Mouse (Mus musculus) liver, postnatal 0 days (tissue): Measurements from ENCODE around the gene Magi2.

Experiments
- CTCF ChIP-seq: sonication (generic); IDR thresholded peaks from 2 replicates; pipeline ENCODE4 v1.5.1; 2016; ENCODE audit warnings: antibody characterized with exemption, low read depth
- EP300 ChIP-seq: IDR thresholded peaks from 2 replicates; pipeline ENCODE4 v1.6.1; 2016; ENCODE audit warnings: antibody characterized with exemption, low read depth, mild to moderate bottlenecking

DNA sequence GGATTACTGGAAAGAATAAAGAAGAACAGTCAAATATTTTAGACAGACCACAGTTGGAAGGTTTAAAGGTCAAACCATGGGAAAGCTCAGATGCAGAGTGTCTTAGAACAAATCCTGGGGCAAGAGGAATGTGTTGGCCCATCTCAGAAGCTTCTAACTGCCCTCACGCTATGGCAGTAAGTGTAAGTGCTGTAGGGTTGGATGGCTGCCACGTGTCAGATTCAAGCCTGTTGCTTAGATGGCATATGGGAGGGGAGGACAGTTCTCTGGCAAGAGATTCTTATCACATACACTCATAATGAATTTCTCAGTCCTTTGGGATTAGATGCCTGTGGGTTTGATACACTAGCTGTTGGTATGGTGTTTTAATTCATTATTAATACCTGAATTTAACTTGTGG, 238.5 kb downstream of the Magi2 start:
- TF ChIP-seq CTCF (no peak), EP300 (no peak)
